Mouse (Mus musculus): Measurements from ENCODE around the gene Card14. TPM values are rescaled to one million over a fixed set of nuclear protein-coding genes. Genes with fewer than 3 reads are reported as not detected.

The Card14 gene
- polyA plus RNA-seq, 2 experiments: 1.7 to 2.0 TPM

DNA sequence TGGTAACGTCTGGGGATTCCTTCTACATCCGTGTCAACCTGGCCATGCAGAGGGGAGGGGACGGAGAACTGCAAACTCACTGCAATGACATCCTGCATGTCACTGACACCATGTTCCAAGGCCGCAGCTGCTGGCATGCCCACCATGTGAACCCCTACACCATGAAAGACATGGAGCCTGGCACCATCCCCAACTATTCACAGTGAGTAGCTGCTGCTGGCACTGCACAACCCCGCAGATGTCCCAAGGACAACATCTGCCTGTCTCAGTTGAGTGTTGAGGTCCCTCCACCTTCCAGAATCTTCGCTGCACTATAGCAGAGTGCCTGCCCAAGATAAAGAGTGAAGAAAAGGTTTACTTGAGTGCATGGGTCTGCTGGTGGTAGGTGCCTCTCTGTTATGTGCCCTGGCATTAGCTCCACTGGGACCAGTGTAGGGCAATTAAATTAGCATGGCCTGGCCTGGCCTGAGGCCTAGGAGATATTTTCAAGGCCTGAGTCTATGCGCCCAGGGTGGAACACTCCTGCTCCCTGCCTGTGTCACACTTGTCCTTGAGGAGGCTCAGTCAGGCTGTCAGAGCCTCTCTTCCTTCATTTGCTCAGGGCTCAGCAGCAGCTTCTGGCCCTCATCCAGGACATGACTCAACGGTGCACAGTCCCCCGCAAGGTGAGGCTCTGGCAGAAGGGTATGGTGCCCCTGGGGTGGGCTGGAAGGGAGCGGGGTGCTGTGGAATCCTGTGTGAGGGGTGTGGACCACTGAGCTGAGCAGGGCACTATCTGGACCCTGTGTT lies 30.9 kb downstream of the Card14 start:
- Histone ChIP-seq H3K36me3 (ENCODE audit: control insufficient read depth, insufficient read depth, low read length) (no peaks in the 10 kb centered on the region), H3K4me3 (replicated peaks; ENCODE audit: low read length) (no peak overlapping the region), H3K27me3 (ENCODE audit: control insufficient read depth, insufficient read depth, low read length) (no peaks in the 10 kb centered on the region), H3K4me2 (replicated peaks; ENCODE audit: low read depth, low read length, severe bottlenecking) (no peak overlapping the region), H3K9me3 (ENCODE audit: control insufficient read depth, low read length) (no peaks in the 10 kb centered on the region), H3K27ac (replicated peaks; ENCODE audit: low read depth, low read length) (no peak overlapping the region), H3K4me1 (ENCODE audit: control insufficient read depth, insufficient read depth, low read length) (no peaks in the 10 kb centered on the region), H3K9ac (ENCODE audit: low read depth, low read length, severe bottlenecking) (no peak overlapping the region)
- WGBS: 82% methylated on average over 10 of the region's 10 CpGs
- ATAC-seq (ENCODE audit: low FRiP score, low read depth): no peak
- no peak for DNase-seq (ENCODE audit: low spot score)
- TF ChIP-seq POLR2A (IDR thresholded peaks at IDR 0.05; ENCODE audit: borderline replicate concordance, extremely low read depth, insufficient read depth, insufficient read length): no peak

DNA sequence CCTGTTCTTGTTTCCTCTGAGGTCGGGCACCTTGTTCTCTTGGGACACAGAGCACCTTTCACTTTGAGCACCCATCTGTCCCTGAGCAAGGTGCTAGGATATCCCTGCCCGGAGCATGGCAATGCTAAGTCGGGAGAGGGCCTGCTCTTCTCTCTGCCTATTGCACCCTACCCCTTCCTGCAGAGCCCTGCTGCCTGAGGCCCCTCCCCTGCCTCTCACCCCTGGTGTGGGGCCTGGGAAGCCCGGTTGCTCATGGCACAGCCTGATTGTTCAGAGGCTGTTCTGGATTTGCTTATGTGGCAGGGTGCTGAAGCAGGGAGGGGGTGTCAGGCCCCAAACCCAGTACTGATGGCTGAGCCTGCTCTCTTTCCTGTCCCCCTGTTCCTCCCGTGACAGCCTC lies 31.6 kb downstream of the Card14 start:
- TF ChIP-seq POLR2A (IDR thresholded peaks at IDR 0.05; ENCODE audit: borderline replicate concordance, extremely low read depth, insufficient read depth, insufficient read length): no peak
- ATAC-seq (ENCODE audit: low FRiP score, low read depth): no peak

DNA sequence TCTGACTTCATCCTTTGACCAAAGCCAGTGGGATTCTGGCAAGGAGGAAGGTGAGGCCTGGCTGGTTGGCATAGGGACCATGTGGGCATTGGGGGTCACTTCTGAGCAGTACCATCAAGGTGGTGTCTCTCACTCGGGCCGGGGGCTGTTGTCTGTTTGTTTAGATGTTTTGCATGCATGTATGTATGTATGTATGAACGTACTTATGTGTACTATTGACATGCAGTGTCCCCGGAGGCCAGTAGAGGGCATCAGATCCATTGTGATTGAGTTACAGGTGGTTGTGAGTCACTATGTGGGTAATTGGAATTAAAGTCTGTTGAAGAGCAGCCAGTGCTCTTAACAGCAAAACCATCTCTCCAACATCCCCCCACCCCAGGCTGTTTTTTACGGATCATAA lies 32.1 kb downstream of the Card14 start:
- 0 out of 2 replicates have a peak, but pooled peaks have one; percentile 41 for ATAC-seq (ENCODE audit: low FRiP score, low read depth)
- WGBS: 5% methylated on average over 5 of the region's 5 CpGs
- Histone ChIP-seq H3K36me3 (ENCODE audit: control insufficient read depth, insufficient read depth, low read length) (no peaks in the 10 kb centered on the region), H3K4me3 (replicated peaks; ENCODE audit: low read length) (no peak overlapping the region), H3K4me1 (ENCODE audit: control insufficient read depth, insufficient read depth, low read length) (no peaks in the 10 kb centered on the region), H3K9me3 (ENCODE audit: control insufficient read depth, low read length) (no peaks in the 10 kb centered on the region), H3K27ac (replicated peaks; ENCODE audit: low read depth, low read length) (no peak overlapping the region), H3K4me2 (replicated peaks; ENCODE audit: low read depth, low read length, severe bottlenecking) (no peak overlapping the region), H3K9ac (ENCODE audit: low read depth, low read length, severe bottlenecking) (no peak overlapping the region), H3K27me3 (ENCODE audit: control insufficient read depth, insufficient read depth, low read length) (no peaks in the 10 kb centered on the region)
- no peak for TF ChIP-seq POLR2A (IDR thresholded peaks at IDR 0.05; ENCODE audit: borderline replicate concordance, extremely low read depth, insufficient read depth, insufficient read length)
- DNase-seq (ENCODE audit: low spot score): peak; percentile 90

More for the DNA sequence above, 31.6 kb downstream of the Card14 start:
- no peak overlapping the region for H3K4me3 ChIP-seq (replicated peaks; ENCODE audit: low read length)
- no peaks in the 10 kb centered on the region for H3K27me3 ChIP-seq (ENCODE audit: control insufficient read depth, insufficient read depth, low read length)
- WGBS: 47% methylated on average over 5 of the region's 5 CpGs
- no peaks in the 10 kb centered on the region for H3K4me1 ChIP-seq (ENCODE audit: control insufficient read depth, insufficient read depth, low read length)
- DNase-seq (ENCODE audit: low spot score): no peak
- no peak overlapping the region for H3K4me2 ChIP-seq (replicated peaks; ENCODE audit: low read depth, low read length, severe bottlenecking)
- H3K36me3 ChIP-seq (ENCODE audit: control insufficient read depth, insufficient read depth, low read length): no peaks in the 10 kb centered on the region
- H3K27ac ChIP-seq (replicated peaks; ENCODE audit: low read depth, low read length): no peak overlapping the region
- H3K9ac ChIP-seq (ENCODE audit: low read depth, low read length, severe bottlenecking): no peak overlapping the region
- H3K9me3 ChIP-seq (ENCODE audit: control insufficient read depth, low read length): no peaks in the 10 kb centered on the region

- H3K4me1 ChIP-seq (ENCODE audit: control insufficient read depth, insufficient read depth, low read length): no peaks in the 10 kb centered on the region
- H3K4me2 ChIP-seq (replicated peaks; ENCODE audit: low read depth, low read length, severe bottlenecking): no peak overlapping the region
- WGBS: 90% methylated on average over 8 of the region's 8 CpGs
- H3K27ac ChIP-seq (replicated peaks; ENCODE audit: low read depth, low read length): no peak overlapping the region
- no peaks in the 10 kb centered on the region for H3K27me3 ChIP-seq (ENCODE audit: control insufficient read depth, insufficient read depth, low read length)
- no peak overlapping the region for H3K4me3 ChIP-seq (replicated peaks; ENCODE audit: low read length)
- ATAC-seq (ENCODE audit: low FRiP score, low read depth) (no peak), DNase-seq (ENCODE audit: low spot score) (no peak)
- H3K9ac ChIP-seq (ENCODE audit: low read depth, low read length, severe bottlenecking): no peak overlapping the region
- no peak for TF ChIP-seq POLR2A (IDR thresholded peaks at IDR 0.05; ENCODE audit: borderline replicate concordance, extremely low read depth, insufficient read depth, insufficient read length)
- H3K36me3 ChIP-seq (ENCODE audit: control insufficient read depth, insufficient read depth, low read length): no peaks in the 10 kb centered on the region
- no peaks in the 10 kb centered on the region for H3K9me3 ChIP-seq (ENCODE audit: control insufficient read depth, low read length)
Observed at GRCm38 (mm10) chr11:119344178-119344577, 36.6 kb downstream of the Card14 start.

DNA sequence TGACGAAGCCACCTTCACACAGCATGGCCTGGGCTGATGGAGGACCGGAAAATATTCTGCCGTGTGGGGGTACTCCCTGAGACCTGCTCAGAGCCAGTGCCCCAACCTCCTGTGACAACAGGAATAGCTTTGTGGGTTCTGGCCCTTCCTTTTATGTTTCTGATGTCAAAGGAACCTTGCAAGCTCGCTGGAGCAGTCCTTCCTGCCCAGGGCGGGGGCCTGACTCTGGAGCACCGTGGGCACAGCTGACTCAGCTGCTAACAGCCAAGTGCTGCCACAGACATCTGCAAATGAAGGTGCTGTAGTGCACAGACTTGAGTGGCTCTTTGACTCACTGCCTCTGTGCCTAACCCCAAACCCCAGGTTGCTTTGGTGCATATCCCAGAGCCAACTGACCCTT lies 37.3 kb downstream of the Card14 start:
- H3K36me3 ChIP-seq (ENCODE audit: control insufficient read depth, insufficient read depth, low read length): no peaks in the 10 kb centered on the region
- no peak overlapping the region for H3K9ac ChIP-seq (ENCODE audit: low read depth, low read length, severe bottlenecking)
- no peak for TF ChIP-seq POLR2A (IDR thresholded peaks at IDR 0.05; ENCODE audit: borderline replicate concordance, extremely low read depth, insufficient read depth, insufficient read length)
- H3K4me2 ChIP-seq (replicated peaks; ENCODE audit: low read depth, low read length, severe bottlenecking): no peak overlapping the region
- DNase-seq (ENCODE audit: low spot score): no peak
- no peak for ATAC-seq (ENCODE audit: low FRiP score, low read depth)
- no peaks in the 10 kb centered on the region for H3K27me3 ChIP-seq (ENCODE audit: control insufficient read depth, insufficient read depth, low read length)
- H3K4me3 ChIP-seq (replicated peaks; ENCODE audit: low read length): no peak overlapping the region
- no peak overlapping the region for H3K27ac ChIP-seq (replicated peaks; ENCODE audit: low read depth, low read length)
- H3K4me1 ChIP-seq (ENCODE audit: control insufficient read depth, insufficient read depth, low read length): no peaks in the 10 kb centered on the region
- no peaks in the 10 kb centered on the region for H3K9me3 ChIP-seq (ENCODE audit: control insufficient read depth, low read length)
- 63% methylated on average over 6 of the region's 6 CpGs for WGBS

Data from limb, embryonic 14.5 days (tissue).